Mouse (Mus musculus): ENCODE data around the gene Treh. TPM values are rescaled to one million over a fixed set of nuclear protein-coding genes. Genes with fewer than 3 reads are reported as not detected.

The Treh gene
- polyA plus RNA-seq, 1 experiment from 2014 or later = not detected

- ATAC-seq (ENCODE audit: insufficient number of reproducible peaks, insufficient read depth, low FRiP score, low read depth) = no peak
- H3K4me1 ChIP-seq (ENCODE audit: control insufficient read depth, insufficient read depth, low read length) = no peaks in the 10 kb centered on the region; the same call in 1 of the 2 replicates
- no peak overlapping the region for H3K27ac ChIP-seq (ENCODE audit: low read length)
These were observed 19.1 kb upstream of the Treh start for GRCm38 (mm10) chr9:44653896-44654295.

DNA sequence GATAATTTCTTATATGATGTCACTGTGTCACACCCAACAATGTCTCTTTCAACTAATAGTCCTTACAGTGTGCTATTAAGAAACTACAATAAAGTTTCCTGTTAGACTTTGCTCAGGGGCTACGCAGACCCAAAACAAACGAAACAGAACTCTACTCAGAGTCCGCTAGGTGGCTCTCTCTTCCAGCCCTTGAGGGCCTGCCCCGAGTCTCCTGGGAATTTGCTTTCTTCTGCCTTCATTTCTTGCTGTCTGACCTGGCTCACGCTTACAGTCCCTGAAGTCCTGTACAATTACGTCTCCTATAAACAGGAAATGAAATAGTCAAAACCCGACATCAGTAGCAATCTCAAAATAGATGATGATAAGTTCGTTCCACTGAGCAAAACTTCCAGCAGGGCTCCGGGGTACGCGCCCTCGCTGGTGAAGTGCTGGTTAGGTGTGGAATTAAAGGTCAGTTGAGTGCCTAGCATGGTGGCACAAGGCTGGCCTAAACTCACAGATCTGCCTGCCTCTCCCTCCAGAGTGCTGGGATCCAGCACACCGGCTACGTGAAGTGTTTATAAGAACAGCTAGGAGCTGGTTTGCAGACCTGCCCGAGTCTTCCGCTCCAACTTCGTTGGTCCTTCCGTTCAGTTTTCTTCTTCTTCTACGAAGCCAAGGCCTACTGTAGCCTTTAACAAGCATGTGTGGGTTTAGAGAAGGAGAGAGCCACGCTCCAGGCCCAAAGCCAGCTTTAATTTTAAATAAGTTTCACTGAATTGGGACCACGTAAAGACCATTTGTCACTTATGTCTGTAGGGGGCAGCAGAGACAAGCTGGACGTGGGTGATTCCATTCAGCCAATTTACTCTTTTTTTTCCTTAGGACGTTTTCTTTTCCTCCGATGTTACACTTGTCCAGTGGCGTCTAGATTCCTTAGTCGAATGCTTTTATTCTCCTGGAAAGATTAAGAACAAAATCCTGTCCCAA lies 17.7 kb upstream of the Treh start:
- no peaks in the 10 kb centered on the region; the same call in 1 of the 2 replicates for H3K4me1 ChIP-seq (ENCODE audit: control insufficient read depth, insufficient read depth, low read length)
- no peaks in the 10 kb centered on the region for H3K9me3 ChIP-seq (ENCODE audit: control insufficient read depth, low read depth, low read length)
- WGBS = 21% methylated on average over 26 of the region's 26 CpGs
- peak overlapping the region; percentile 46 for H3K4me2 ChIP-seq (replicated peaks; ENCODE audit: low read depth, low read length)
- peak; percentile 46; the same call in 1 of the 2 replicates for ATAC-seq (ENCODE audit: insufficient number of reproducible peaks, insufficient read depth, low FRiP score, low read depth)
- H3K9ac ChIP-seq (replicated peaks; ENCODE audit: low read depth, low read length) = no peak overlapping the region
- no peaks in the 10 kb centered on the region for H3K36me3 ChIP-seq (ENCODE audit: control insufficient read depth, insufficient read depth, low read length)
- H3K4me3 ChIP-seq (ENCODE audit: low read depth, low read length) = peak overlapping the region; percentile 8; the same call in 1 of the 2 replicates
- no peaks in the 10 kb centered on the region for H3K27me3 ChIP-seq (ENCODE audit: control insufficient read depth, insufficient read depth, low read length)
- no peak overlapping the region for H3K27ac ChIP-seq (ENCODE audit: low read length)

More at GRCm38 (mm10) chr9:44653896-44654295, 19.1 kb upstream of the Treh start:
- Histone ChIP-seq H3K9ac (replicated peaks; ENCODE audit: low read depth, low read length) (no peak overlapping the region), H3K36me3 (ENCODE audit: control insufficient read depth, insufficient read depth, low read length) (no peaks in the 10 kb centered on the region), H3K4me3 (ENCODE audit: low read depth, low read length) (no peak overlapping the region), H3K9me3 (ENCODE audit: control insufficient read depth, low read depth, low read length) (no peaks in the 10 kb centered on the region), H3K4me2 (replicated peaks; ENCODE audit: low read depth, low read length) (no peak overlapping the region), H3K27me3 (ENCODE audit: control insufficient read depth, insufficient read depth, low read length) (no peaks in the 10 kb centered on the region)
- WGBS = 61% methylated on average over 4 of the region's 4 CpGs

DNA sequence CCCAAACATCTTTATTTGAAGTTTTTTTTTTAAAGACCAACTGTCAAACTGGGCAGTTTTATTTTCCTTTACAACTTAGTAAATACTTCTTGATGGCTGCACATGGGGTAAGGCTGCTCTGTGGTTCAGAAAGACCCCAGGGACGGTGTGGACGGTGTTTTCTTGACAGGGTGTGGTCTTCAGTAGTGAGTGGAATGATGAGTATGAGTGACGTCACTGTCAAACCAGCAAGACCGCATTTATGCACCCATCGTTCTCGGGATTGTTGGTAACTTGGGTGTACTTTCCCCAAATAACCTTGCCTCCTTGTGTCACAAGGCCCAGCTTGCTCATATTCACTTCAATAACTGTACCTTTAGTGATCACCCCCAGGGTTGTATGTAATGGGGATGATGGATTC lies 9.3 kb upstream of the Treh start:
- 85% methylated on average over 6 of the region's 6 CpGs for WGBS
- H3K4me2 ChIP-seq (replicated peaks; ENCODE audit: low read depth, low read length) = no peak overlapping the region
- ATAC-seq (ENCODE audit: insufficient number of reproducible peaks, insufficient read depth, low FRiP score, low read depth) = no peak

DNA sequence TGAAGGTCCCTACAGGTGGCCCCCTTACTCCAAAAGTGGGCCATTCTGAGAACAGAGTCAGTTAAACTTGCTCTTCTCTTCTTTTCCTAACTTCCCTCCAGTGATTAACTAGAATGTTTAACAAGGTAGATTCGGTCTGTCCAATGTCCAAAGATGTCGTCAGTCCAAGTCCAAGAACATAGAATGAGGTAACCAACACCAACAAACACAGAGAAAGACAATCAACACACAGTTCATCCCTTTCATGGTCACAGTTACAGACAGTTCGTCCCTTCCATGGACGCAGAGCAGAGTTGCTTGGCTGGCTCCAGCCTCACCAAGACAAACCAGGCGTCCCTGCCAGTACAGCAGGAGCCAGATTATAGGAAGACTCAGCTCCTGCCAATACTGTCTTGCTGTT lies 1.6 kb upstream of the Treh start:
- ATAC-seq (ENCODE audit: insufficient number of reproducible peaks, insufficient read depth, low FRiP score, low read depth) = no peak
- Histone ChIP-seq H3K36me3 (ENCODE audit: control insufficient read depth, insufficient read depth, low read length) (no peaks in the 10 kb centered on the region), H3K27ac (ENCODE audit: low read length) (no peak overlapping the region), H3K9ac (replicated peaks; ENCODE audit: low read depth, low read length) (no peak overlapping the region), H3K4me2 (replicated peaks; ENCODE audit: low read depth, low read length) (no peak overlapping the region), H3K4me3 (ENCODE audit: low read depth, low read length) (no peak overlapping the region), H3K9me3 (ENCODE audit: control insufficient read depth, low read depth, low read length) (no peaks in the 10 kb centered on the region), H3K27me3 (ENCODE audit: control insufficient read depth, insufficient read depth, low read length) (no peaks in the 10 kb centered on the region), H3K4me1 (ENCODE audit: control insufficient read depth, insufficient read depth, low read length) (no peaks in the 10 kb centered on the region)
- 90% methylated on average over 5 of the region's 5 CpGs for WGBS

More for the DNA sequence above, 9.3 kb upstream of the Treh start:
- Histone ChIP-seq H3K27me3 (ENCODE audit: control insufficient read depth, insufficient read depth, low read length) (no peaks in the 10 kb centered on the region), H3K36me3 (ENCODE audit: control insufficient read depth, insufficient read depth, low read length) (no peaks in the 10 kb centered on the region), H3K4me3 (ENCODE audit: low read depth, low read length) (no peak overlapping the region), H3K9ac (replicated peaks; ENCODE audit: low read depth, low read length) (no peak overlapping the region), H3K4me1 (ENCODE audit: control insufficient read depth, insufficient read depth, low read length) (no peaks in the 10 kb centered on the region), H3K27ac (ENCODE audit: low read length) (no peak overlapping the region), H3K9me3 (ENCODE audit: control insufficient read depth, low read depth, low read length) (no peaks in the 10 kb centered on the region)

- Histone ChIP-seq H3K9me3 (ENCODE audit: control insufficient read depth, low read depth, low read length) (no peaks in the 10 kb centered on the region), H3K9ac (replicated peaks; ENCODE audit: low read depth, low read length) (no peak overlapping the region), H3K27ac (ENCODE audit: low read length) (no peak overlapping the region), H3K4me3 (ENCODE audit: low read depth, low read length) (no peak overlapping the region), H3K36me3 (ENCODE audit: control insufficient read depth, insufficient read depth, low read length) (no peaks in the 10 kb centered on the region), H3K27me3 (ENCODE audit: control insufficient read depth, insufficient read depth, low read length) (no peaks in the 10 kb centered on the region), H3K4me2 (replicated peaks; ENCODE audit: low read depth, low read length) (no peak overlapping the region), H3K4me1 (ENCODE audit: control insufficient read depth, insufficient read depth, low read length) (no peaks in the 10 kb centered on the region)
- WGBS = 67% methylated on average over 2 of the region's 2 CpGs
- no peak for ATAC-seq (ENCODE audit: insufficient number of reproducible peaks, insufficient read depth, low FRiP score, low read depth)
These were observed 655 bp upstream of the Treh start for GRCm38 (mm10) chr9:44672291-44672865.

GRCm38 (mm10) chr9:44678288-44678871 lies 5.3 kb downstream of the Treh start:
- WGBS = 87% methylated on average over 2 of the region's 2 CpGs
- H3K27ac ChIP-seq (ENCODE audit: low read length) = no peak overlapping the region
- H3K9ac ChIP-seq (replicated peaks; ENCODE audit: low read depth, low read length) = no peak overlapping the region
- no peak overlapping the region for H3K4me3 ChIP-seq (ENCODE audit: low read depth, low read length)
- ATAC-seq (ENCODE audit: insufficient number of reproducible peaks, insufficient read depth, low FRiP score, low read depth) = no peak
- H3K4me2 ChIP-seq (replicated peaks; ENCODE audit: low read depth, low read length) = no peak overlapping the region
- no peaks in the 10 kb centered on the region for H3K27me3 ChIP-seq (ENCODE audit: control insufficient read depth, insufficient read depth, low read length)
- H3K9me3 ChIP-seq (ENCODE audit: control insufficient read depth, low read depth, low read length) = no peaks in the 10 kb centered on the region
- H3K4me1 ChIP-seq (ENCODE audit: control insufficient read depth, insufficient read depth, low read length) = no peaks in the 10 kb centered on the region
- no peaks in the 10 kb centered on the region for H3K36me3 ChIP-seq (ENCODE audit: control insufficient read depth, insufficient read depth, low read length)

DNA sequence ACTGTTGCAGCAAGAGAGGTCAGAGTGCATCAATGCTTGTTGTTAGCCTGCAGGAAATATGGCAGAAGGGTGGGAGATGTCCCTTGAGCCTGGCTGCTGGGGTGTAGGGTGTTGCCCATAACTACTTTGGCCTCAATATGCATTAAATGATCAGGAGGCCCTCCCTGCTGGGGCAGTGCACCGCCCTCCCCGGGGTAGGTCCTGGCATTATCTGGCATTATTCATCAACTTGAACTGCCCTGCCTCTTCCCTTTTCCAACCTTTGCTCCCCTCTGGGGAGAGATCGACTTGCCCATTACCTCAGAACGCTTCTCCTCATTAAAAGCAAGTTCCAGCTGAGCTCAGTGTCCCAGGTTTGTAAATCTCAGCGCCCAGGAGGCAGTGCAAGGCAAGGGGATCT lies 6.5 kb downstream of the Treh start:
- 81% methylated on average over 5 of the region's 5 CpGs for WGBS
- ATAC-seq (ENCODE audit: insufficient number of reproducible peaks, insufficient read depth, low FRiP score, low read depth) = no peak

DNA sequence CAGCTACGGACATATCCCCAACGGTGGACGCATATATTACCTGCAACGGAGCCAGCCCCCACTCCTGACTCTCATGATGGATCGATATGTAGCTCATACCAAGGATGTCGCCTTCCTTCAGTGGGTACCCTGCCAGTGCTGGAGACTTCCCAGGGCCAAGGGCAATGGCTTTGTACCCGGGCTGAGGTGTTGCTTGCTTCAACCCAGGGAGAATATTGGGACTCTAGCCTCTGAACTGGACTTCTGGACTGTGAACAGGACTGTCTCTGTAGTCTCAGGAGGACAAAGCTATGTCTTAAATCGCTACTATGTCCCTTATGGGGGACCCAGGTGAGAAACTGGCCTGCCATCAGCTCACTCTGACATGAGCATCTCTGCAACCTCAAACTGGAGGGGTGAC lies 10.0 kb downstream of the Treh start:
- Histone ChIP-seq H3K9me3 (ENCODE audit: control insufficient read depth, low read depth, low read length) (no peaks in the 10 kb centered on the region), H3K9ac (replicated peaks; ENCODE audit: low read depth, low read length) (no peak overlapping the region), H3K4me3 (ENCODE audit: low read depth, low read length) (no peak overlapping the region), H3K27ac (ENCODE audit: low read length) (no peak overlapping the region), H3K4me1 (ENCODE audit: control insufficient read depth, insufficient read depth, low read length) (no peaks in the 10 kb centered on the region), H3K4me2 (replicated peaks; ENCODE audit: low read depth, low read length) (no peak overlapping the region), H3K36me3 (ENCODE audit: control insufficient read depth, insufficient read depth, low read length) (peaks cover 18% of the 10 kb centered on the region; the same call in 1 of the 2 replicates), H3K27me3 (ENCODE audit: control insufficient read depth, insufficient read depth, low read length) (no peaks in the 10 kb centered on the region)
- 83% methylated on average over 8 of the region's 8 CpGs for WGBS
- no peak for ATAC-seq (ENCODE audit: insufficient number of reproducible peaks, insufficient read depth, low FRiP score, low read depth)

More for the DNA sequence above, 6.5 kb downstream of the Treh start:
- no peak overlapping the region for H3K4me2 ChIP-seq (replicated peaks; ENCODE audit: low read depth, low read length)
- no peak overlapping the region for H3K27ac ChIP-seq (ENCODE audit: low read length)
- H3K9ac ChIP-seq (replicated peaks; ENCODE audit: low read depth, low read length) = no peak overlapping the region
- no peaks in the 10 kb centered on the region for H3K27me3 ChIP-seq (ENCODE audit: control insufficient read depth, insufficient read depth, low read length)
- no peaks in the 10 kb centered on the region for H3K4me1 ChIP-seq (ENCODE audit: control insufficient read depth, insufficient read depth, low read length)
- no peaks in the 10 kb centered on the region for H3K9me3 ChIP-seq (ENCODE audit: control insufficient read depth, low read depth, low read length)
- H3K4me3 ChIP-seq (ENCODE audit: low read depth, low read length) = no peak overlapping the region
- H3K36me3 ChIP-seq (ENCODE audit: control insufficient read depth, insufficient read depth, low read length) = no peaks in the 10 kb centered on the region
